Mouse (Mus musculus) ovary, postnatal 10 days (tissue): Measurements from ENCODE around the gene Iyd.
"Not testable (repeated sequence)": the region's sequence is repeated elsewhere in the genome, so short reads cannot be mapped to it uniquely, and the experiment has no call there.

ENCODE experiments used
- DNase-seq: peaks from one replicate; pipeline ENCODE4 v3.0.0; 2022; ENCODE audit warnings: low spot score

Iyd gene

DNA sequence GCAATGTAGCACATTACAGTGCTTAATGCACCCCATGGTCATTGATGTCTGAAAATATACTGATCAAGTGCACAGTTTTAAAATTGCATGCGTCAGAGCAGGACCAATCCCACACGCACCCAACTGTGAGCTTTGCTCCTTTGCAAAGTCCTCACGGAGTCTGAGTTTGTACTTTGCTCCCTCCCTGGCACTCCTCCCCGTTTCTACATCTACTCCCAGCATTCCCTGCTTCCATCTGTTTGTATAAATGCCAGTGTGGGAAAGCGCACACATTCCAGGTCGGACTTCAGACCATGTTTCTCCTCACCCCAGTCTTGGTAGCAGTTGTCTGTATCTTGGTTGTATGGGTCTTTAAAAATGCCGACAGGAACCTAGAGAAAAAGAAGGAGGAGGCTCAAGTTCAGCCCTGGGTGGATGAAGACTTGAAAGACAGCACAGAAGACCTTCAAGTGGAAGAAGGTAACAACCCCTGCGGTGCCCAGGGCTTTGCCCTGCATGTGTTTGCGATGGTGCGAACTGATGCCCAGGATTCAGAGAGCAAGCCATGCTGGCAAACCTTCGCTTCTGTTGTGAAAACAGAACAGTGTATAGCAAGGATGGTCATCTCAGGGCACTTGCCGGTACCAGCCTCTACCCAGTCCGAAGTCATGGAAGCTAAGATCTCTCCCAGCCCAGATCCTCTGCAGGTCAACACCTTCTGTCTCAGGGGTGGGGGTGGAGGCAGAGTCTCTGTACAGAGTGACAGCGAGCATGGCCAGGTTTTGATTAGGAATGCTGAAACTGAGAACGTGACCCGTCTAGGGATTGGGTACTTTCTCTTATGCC, at the start of gene Iyd:
TSS of gene Iyd (plus strand) at position 238 of the 825 bp plus-strand sequence.
- no peak for DNase-seq

DNA sequence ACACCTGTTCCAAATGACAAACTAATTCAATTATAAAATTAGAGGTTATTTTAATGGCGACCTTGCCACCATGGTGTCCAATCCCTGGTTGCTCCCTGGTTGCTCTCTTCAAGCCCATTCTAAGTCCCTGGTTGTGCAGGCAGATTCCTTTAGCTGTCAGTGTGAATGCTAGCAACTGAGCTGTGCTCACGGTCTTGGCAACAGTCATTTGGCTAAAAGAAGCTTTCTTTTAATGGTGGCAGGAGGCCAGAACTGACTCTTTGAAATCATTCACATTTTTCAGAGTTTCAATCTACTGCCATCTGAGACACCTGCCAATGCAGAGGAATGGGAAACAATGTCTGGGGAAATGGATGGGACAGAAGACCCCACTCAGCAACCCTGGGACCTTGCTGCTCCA, 43.2 kb upstream of the Iyd start:
- no peak for DNase-seq

DNA sequence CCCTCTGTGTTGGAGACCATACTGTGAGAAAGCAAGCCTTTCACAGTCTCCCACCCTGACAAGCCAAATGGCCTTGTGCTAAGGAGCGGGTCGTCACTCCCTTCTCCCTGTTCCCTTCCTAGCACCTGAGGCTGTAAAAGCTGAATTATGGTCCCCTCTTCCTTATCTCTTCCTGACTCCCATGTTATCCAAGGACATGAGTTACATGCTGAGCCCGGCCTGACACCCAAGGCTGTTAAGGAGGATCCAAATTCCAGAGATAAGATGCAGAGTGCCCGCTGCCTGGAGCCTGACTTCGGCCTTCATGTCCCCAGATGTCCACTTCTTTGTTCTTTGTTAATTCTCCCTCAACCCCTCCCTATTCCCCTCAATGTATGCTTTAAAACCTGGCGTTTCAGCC, 39.2 kb upstream of the Iyd start:
- not testable (repeated sequence) for DNase-seq

DNA sequence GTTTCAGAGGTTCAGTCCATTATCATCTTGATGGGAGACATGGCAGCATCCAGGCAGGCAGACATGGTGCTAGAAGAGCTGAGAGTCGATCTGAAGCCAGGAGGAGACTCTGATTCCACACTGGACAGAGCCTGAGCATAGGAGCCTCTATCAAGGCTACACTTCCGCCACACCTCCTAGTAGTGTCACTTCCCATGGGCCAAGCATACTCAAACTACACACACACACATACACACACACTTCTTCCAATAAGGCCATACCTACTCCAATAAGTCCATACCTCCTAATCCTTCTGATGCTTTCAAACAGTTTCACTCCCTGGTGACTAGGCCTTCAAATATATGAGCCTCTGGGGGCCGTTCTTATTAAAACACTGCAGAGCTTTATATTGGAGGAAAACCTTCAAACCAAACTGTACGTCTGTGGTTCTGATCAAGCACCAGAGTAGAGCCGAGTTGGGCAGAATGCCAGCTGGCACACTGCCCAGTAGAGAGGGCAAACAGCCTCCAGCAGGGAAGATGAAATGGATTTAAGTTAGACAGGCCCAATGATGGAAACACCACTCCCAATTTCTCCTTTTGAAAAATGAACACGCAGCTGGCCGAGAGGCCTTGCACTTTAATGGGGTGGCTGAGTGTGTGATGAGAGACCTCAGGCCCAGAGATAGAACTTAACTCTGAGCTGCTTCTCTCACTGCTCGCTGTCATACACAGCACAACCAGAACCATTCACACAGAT, 32.4 kb upstream of the Iyd start:
- peak; percentile 51 for DNase-seq

DNA sequence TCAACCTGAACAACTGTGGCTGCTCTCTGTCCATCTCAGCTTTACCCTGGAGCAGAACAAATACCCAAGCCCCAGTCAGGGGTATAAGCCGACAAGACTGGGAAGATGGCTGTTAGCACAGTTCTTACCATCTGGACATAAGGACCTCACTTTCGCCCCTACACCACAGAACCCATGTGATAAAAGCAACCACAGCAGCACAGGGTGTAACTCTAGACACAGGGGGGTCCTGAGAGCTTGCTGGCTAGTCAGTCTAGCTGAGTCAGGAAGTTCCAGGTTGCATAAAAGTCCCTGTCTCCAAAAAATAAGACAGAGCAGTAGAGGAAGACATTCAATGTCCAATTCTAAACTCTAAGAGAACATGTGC, 31.8 kb upstream of the Iyd start:
- no peak for DNase-seq

DNA sequence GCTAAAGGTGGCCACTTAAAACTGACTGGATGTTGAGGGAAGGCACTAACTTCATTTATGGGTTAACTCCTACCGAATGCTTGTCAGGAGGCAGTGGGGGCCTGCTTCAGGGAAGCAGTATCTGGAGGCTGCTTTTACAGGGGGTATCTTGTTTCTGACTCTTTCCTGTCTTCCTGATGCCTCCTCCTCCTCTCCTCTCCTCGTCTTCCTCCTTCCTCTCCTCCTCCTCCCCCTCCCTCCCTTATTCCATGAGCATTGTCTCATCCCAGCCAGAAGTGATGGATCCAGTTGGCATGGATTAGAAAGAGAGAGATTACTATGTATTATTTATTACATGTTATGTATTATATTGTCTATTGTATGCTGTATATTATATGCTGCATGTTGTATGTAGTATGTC, 31.3 kb upstream of the Iyd start:
- no peak for DNase-seq

DNA sequence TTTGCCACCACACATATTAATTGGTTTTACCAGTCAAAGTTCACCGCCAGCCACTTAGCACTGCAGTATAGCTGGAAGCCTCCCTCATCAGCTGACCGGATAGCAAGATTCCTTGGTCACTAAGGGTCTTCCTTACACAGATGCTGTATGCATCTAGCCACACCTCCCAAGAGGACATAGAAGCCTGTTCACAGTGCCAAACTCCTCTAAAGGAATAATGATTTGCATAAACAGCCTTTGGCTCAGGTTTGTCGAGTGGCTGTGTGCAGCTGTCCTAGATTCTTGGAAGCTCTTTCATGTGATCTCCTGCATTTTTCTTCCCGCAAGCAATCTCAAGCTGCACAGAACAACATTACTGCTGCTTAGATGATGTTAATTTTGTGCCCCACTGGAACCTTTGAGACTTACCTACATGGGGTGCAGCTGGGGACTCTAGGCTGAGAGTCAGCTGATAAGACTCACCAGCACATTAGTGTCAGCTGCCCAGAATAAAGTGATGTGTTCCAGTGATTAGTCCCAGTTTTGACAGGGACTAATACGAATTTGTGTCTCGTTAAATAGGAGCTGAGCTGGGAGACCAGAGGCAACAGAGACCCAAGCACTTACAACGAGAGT, 30.3 kb upstream of the Iyd start:
- no peak for DNase-seq

DNA sequence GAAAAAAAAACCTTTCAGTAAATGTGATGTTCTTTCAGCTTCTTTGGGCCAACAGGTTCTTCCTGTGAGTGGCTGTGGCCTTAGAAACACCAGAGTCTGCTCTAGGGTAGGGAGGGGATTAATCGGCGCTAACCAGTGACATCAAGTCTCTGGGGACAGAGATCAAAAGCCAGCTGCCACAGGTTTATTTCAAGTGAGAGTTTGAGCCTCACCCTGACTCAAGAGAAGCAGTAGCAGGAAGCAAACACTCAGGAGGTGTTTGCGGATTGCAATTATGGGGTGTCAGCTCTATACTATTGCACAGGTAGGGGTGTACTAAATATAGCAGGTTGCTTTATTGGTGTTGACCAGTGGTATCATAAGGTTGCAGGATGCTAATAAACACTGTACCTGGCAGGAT, 29.6 kb upstream of the Iyd start:
- DNase-seq = no peak

DNA sequence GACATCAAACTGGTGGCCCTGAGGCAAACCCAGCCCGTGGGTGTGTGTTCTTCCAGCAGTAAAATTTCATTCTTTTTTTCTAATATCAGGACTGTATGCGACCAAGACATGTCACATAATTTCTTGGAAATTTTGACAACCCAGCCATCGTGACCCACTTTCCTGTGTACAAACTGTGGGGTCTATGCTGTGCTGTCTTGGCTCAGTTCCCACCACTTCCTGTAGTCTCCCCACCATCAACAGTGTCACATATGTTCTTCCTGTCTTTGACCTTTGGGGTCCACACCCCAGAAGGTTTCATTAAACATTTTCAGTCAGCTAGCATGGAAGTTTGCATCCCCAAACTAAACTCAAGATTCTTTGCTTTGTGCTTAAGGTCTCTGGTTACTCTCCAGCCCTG, 28.6 kb upstream of the Iyd start:
- no peak for DNase-seq

DNA sequence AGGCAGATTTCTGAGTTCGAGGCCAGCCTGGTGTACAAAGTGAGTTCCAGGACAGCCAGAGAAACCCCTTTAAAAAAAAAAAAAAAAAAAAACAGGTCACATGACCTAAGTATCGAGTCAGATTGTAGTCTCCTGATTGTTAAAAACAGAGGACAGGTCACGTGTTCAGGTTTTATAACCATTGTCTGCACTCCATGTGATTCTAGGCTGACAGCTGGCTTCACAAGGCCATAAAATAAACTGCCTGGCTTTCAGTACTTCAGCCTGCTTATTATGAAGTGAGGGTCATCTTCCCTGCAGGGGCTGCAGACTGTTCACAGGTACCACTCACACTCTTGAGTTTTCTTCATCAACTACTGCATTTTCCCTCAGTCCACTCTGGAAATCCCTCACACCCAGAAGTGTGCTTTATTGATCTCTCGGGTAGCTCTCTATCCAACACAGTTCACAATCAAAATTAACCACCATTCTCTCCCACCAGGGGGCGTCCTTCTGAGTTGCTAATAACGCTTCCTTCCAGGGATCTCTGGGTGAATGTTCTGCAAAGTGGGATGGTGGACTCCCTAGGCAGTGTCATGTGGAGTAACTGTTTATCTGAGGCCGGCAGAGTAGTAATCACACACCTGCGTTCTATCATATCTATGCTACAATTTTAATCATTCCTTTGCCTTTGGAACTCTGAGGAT, 27.3 kb upstream of the Iyd start:
- DNase-seq = no peak

DNA sequence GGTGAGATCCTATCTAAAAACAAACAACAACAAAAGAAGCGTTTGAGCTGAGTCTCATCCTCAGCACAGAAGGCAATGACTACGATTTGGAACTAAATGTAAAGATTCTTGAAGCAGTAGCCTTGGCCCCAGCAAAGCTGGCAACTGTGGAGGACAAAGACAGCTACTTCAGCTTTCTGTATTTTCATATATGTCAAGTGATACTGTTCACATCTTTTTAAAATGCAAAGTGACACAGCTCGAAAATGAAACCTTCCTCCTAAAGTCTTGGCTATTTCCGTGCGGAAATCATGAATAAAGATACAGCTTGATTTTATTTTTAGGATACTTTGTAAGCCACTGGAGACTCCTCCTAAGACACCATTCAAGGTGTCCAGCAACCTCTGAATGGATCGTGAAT, 26.1 kb upstream of the Iyd start:
- DNase-seq = no peak

DNA sequence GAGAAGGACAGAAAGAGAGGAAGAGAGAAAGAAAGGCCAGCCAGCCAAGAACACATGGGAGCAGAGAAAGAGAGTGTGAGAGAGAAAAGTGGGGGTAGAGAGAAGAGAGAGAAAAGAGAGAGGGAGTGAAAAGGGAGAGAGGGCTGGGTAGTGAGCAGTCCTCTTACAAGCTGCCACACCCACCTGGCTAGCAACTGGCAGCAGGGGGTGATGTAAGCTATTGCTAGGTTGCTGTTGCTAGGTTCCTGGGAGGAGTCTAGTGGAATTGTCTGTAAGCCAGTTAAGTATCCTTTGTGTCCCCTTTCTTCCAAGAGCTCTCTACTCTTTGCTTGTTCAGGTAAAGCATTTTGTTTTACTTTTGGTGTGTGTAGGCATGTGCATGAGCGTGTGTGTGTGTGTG, 25.4 kb upstream of the Iyd start:
- DNase-seq = no peak

DNA sequence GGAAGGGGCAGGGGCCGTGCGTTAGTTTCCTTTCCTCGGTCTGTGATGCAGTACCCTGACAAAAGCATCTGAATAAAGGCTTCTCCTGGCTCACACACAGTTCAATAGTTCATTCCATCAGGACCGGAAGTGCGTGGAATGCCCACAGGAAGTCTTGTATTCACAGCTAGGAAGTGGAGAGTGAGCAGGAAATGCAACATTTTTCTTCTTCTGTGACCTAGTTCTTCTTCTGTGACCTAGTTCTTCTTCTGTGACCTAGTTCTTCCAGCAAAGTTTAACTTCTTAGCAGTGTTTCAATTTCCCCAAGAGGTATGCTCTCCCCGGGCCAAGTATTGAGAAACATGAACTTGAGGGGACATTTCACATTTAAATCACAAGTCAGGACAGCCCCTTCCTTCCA, 23.6 kb upstream of the Iyd start:
- DNase-seq = no peak

DNA sequence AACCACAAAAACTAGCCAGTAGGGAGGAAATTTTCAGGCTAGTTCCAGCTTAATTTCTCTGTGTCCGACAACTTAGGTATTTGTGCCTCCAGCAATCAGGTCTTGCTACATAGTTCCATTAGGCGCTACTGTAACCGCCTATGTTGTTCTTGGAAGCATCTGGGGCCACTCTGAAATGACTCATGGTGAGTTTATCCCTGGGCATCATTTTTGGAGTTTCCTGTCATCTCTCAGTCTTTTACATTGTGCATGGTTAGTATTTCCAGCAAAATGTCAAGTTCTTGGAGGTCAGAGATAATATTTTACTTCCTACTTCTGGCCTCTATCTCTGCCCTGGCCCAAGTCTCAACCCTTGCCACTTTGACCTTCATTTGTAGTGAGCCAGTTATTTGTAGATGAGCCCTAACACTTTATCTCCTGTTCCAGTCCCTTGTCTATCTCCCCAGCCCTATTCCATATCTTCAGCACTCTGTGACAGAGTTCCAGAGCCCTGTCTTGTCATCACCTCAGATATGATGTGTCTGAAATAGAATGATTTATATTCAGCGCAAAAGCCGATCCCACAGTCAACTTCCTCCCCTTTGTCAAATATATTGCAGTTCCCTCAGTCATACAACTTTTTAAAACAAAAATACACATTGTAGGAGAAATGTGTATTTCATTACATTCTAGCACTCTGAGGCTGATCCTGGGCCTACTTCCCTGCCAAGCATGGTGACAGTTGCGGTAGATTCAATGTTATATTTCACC, 16.8 kb upstream of the Iyd start:
- no peak for DNase-seq

DNA sequence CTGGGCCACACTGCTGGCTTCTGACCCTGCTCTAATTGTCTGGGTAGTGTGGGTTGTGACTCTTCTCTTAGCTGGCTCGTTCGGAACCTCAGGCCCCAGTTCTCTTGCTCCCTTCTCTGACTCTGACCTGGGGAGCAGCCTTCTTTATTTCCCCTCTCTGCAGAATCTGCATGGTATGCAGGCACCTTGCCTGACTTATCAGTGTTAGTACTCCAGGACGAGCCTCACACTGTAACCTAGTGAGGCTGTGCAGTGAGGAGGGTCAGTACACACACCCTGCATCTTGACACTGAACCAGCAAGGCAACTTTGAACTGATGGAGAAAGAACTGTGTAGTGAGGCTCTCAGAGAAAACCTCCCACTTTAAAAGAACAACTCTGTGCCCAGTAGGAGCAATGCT, 15.5 kb upstream of the Iyd start:
- DNase-seq = no peak

DNA sequence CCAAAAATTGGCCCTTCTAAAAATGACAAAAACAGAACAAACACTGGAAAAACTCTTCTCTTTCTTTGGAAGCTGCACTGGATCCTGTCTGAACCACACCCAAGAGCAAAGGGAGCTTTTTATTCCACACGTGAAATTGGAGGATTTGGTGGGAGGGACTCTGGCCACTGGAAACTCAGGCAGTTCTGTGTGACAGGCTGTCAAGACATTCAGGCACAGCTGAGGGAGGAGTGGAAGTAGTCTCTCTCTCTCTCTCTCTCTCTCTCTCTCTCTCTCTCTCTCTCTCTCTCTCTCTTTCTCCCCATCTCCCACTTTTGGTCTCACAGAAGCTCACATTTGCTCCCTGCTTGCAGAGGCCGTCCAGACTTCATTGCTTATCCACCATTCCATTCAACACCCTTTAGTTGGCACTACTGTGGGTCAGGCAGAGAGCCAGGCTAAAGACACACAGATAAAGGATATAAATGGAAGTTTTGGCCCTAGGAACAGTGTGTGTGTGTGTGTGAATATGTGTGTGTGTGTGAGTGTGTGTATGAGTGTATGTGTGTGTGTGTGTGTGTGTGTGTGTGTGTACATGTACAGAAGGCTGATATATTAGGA, 14.5 kb upstream of the Iyd start:
- DNase-seq = no peak

DNA sequence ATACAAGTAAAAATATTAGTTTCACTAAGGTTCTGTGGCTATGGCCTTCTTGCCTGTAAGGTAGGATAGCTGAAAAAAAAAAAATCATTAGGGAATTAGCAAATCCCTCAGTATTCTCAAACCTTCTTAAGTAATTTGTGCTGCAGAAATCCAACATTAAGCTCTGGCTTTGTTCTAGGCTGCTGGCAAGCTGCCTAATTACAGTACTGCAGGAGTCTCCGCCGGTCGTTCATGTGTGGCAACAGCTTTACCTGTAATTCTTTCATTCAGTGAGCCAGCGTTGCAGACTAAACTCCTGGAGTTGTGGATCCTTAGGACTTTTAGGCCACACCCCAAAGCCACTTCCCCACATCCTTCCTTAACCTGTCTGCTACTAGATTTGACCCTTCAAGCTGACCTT, 10.2 kb upstream of the Iyd start:
- no peak for DNase-seq

DNA sequence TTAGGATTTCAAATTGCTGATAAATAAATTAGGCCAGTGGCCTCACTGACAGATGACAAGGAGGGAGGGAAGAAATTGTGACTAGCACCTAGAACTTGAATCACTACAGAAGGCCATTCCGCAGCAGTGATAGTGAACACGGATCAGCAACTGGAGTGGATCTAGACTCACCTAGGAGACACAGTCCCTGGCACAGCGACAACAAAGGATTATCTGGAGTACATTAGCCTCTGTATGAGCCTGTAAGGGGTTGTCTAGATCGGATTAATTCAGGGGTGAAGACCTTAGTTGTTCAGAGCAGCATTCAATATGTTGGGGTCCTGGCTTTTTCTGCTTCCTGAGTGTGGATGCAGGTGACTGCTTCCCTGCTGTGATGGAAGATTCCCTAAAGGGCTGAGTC, 9.4 kb upstream of the Iyd start:
- no peak for DNase-seq

DNA sequence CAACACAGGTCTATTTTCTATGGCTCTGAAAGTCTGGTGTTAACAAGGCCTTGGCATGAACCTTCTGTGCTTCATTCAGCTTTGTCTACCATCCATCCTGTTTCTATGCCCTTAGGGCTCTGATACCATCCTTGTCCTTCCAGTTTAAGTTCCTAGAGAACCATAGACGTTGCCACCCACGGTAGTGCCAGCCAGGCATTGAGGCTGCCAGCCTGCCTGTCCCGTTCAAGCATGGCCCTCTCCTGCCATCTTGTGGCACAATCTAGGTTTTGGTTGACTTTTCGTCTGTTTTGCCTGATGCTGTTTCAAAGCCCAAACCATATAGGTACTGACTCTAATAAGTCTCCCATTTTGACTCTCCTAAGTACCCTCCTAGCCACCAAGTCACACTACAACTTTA, 8.7 kb upstream of the Iyd start:
- DNase-seq = peak; percentile 43

DNA sequence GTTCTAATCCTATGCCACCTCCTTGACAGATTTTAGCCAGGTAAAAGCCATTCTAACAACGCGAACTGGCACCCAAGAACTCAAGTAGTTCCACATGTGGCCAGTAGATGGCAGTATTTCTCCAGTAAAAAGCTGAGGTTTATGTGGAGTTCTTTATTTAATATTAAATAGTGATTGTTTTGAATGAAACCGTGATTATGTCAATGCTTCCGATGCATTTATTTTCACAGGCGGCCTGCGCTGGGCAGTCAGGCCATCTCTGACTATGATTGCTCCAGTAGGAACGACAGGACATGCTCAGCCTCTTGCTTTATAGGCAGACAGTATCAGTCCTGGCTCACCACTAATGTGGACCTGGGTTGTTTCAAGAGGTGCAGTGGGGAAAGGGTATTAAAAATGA, 5.6 kb upstream of the Iyd start:
- peak; percentile 16 for DNase-seq

DNA sequence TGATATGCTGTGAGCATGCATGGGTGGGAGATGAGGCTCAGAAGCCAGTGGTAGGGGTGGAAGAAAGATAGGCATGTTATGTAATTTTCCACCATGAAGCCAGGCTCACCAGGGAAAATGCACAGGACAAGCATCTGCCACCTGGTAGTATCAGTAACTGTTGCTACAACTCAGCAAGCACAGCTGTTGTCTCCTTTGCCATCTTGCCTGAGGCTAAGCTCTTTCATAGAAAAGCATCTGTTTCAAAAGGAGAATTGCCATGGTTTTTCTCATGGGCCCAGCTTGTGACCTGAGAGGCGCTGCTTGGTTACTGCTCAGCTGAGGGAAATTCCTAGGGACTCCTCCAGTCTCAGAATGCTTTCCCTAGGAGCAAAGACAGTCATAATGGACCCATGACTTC, 3.7 kb upstream of the Iyd start:
- DNase-seq = no peak

DNA sequence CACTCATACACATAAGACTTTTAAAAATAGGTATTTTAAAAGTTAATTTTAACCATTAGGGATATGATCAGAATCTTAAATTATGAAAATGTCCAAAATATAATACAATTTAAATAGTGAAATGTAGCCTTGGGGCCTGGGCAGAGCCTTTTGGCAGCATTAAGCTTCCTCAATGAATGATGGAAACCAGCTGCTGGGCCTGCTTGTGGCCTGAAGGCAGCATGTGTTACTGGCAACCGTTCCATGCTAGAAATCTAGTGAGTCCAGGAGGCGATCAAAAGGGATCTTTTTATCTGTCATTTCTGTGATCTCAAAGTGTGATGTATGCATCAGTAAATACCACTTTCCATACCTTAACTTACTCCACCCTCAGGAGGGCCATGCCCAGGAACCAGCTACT, 9.3 kb downstream of the Iyd start:
- no peak for DNase-seq
